Mouse (Mus musculus) leukemia stem cell, adult 10-12 weeks (primary cell): ENCODE measurements around the gene Smurf1. TPM values are rescaled to one million over a fixed set of nuclear protein-coding genes. Genes with fewer than 3 reads are reported as not detected.

ENCODE experiments used
- polyA plus RNA-seq: library from polyadenylated mRNA; stranded (reverse); fragments of >175 nt; gene quantifications from 2 replicates; pipeline ENCODE4 v1.2.3, GENCODE M21; 2012; ENCODE audit warnings: low replicate concordance

The Smurf1 gene
- polyA plus RNA-seq = 3.5 and 4.1 TPM in 2 replicates

DNA sequence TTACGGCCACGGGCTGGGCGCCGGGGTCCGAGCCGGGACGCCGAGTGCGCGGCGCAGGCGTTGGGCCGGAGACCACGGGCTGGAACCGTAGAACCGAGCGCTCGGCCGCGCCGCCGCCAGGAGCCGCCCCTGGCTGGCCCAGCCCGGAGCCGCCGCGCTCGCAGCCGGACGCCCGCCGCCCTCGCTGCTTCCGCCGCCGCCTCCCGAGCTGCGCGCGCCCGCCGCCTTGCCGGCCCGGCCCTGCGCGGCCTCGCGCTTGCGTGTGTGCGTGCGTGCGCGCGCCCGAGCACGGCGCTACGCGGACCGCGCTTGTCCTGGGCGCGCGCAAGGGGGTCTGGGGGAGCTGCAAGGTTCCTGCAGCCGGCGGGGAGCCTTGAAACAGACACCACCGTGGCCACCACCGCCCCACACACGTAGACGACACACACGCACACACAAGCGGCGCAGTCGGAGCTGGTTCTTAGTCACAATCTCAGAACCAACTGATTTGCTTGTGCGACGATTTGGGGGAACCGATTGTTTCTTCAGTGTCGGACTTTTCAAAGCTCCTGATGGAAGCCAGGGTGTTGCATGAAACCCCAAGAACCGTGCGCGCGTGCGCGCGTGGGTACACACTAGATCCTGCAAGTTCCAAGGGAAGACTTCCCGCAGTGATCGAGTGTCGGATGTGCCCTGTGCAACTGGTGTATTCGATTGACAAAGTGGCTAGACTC lies at the start of gene Smurf1:
Smurf1 (minus strand) TSS at position 209 of the 713 bp plus-strand sequence.

Other genes with a start within 250 kb of the Smurf1 start
- gene Tmem130, start 204.0 kb downstream of the Smurf1 start, polyA plus RNA-seq = 0.39 TPM in 1 of 2 replicates, not detected in the other
- 31.9 and 57.7 TPM in 2 replicates for gene Trrap, start 198.1 kb downstream of the Smurf1 start, polyA plus RNA-seq
- gene Gm4871, start 66.9 kb upstream of the Smurf1 start, polyA plus RNA-seq = not detected in 2 replicates
- 0.21 TPM in 1 of 2 replicates, not detected in the other for gene 1700018F24Rik, start 77.1 kb upstream of the Smurf1 start, polyA plus RNA-seq
- 13.5 and 61.3 TPM in 2 replicates for gene Arpc1a, start 118.0 kb upstream of the Smurf1 start, polyA plus RNA-seq
- not detected in 2 replicates for gene Kpna7, start 118.2 kb upstream of the Smurf1 start, polyA plus RNA-seq
- gene Arpc1b, start 148.4 kb upstream of the Smurf1 start, polyA plus RNA-seq = 303 and 531 TPM in 2 replicates
- 56.5 and 194 TPM in 2 replicates for gene Pdap1, start 174.4 kb upstream of the Smurf1 start, polyA plus RNA-seq
- gene Bud31, start 174.5 kb upstream of the Smurf1 start, polyA plus RNA-seq = 3.0 and 4.0 TPM in 2 replicates
- 23.7 and 32.9 TPM in 2 replicates for gene Ptcd1, start 201.3 kb upstream of the Smurf1 start, polyA plus RNA-seq
- 134 and 150 TPM in 2 replicates for gene Cpsf4, start 201.4 kb upstream of the Smurf1 start, polyA plus RNA-seq
- gene Atp5j2, start 226.2 kb upstream of the Smurf1 start, polyA plus RNA-seq = 9.1 and 42.9 TPM in 2 replicates
- 1.1 and 2.7 TPM in 2 replicates for gene Zkscan14, start 236.0 kb upstream of the Smurf1 start, polyA plus RNA-seq
- 0.57 and 3.2 TPM in 2 replicates for gene Zkscan5, start 238.7 kb upstream of the Smurf1 start, polyA plus RNA-seq